Mouse (Mus musculus) retina, adult 2 months (tissue): ENCODE measurements at regions not wholly inside any gene's neighbourhood (a gene's known extent, or its start where the extent isn't known, plus 50 kb on each side); places are given as distances from the start of the nearest gene placed in this dataset.
A peak's percentile ranks its signal among the peaks of the same experiment; 100 is the strongest.

Experiments used
- DNase-seq: peaks from one replicate; pipeline ENCODE4 v3.0.0-alpha.2; 2012; ENCODE audit warnings: low read depth, low spot score

GRCm38 (mm10) chr2:47750997-47751623 is 1062.8 kb upstream of the Acvr2a start:
- DNase-seq = no peak

- DNase-seq = no peak
Observed at GRCm38 (mm10) chr2:47755716-47756115, 1058.2 kb upstream of the Acvr2a start.

GRCm38 (mm10) chr2:47756248-47756647 is 1057.7 kb upstream of the Acvr2a start:
- no peak for DNase-seq

- DNase-seq = no peak
Observed at GRCm38 (mm10) chr2:47775766-47776165, 1038.1 kb upstream of the Acvr2a start.

- no peak for DNase-seq
Observed at GRCm38 (mm10) chr2:47776965-47777364, 1036.9 kb upstream of the Acvr2a start.

GRCm38 (mm10) chr2:47785848-47786247 is 1028.1 kb upstream of the Acvr2a start:
- DNase-seq = peak; percentile 9

- DNase-seq = no peak
Observed at GRCm38 (mm10) chr2:47822746-47823271, 991.1 kb upstream of the Acvr2a start.

GRCm38 (mm10) chr2:47832493-47832892 is 981.4 kb upstream of the Acvr2a start:
- DNase-seq = no peak

GRCm38 (mm10) chr2:47833517-47833916 is 980.4 kb upstream of the Acvr2a start:
- DNase-seq = no peak

- no peak for DNase-seq
Observed at GRCm38 (mm10) chr2:47834055-47834799, 979.7 kb upstream of the Acvr2a start.

- DNase-seq = no peak
Observed at GRCm38 (mm10) chr2:47857229-47857628, 956.7 kb upstream of the Acvr2a start.

GRCm38 (mm10) chr2:47862446-47862845 is 951.5 kb upstream of the Acvr2a start:
- DNase-seq = no peak

- DNase-seq = no peak
Observed at GRCm38 (mm10) chr2:47878002-47878401, 935.9 kb upstream of the Acvr2a start.

- no peak for DNase-seq
Observed at GRCm38 (mm10) chr2:47879071-47879470, 934.8 kb upstream of the Acvr2a start.

GRCm38 (mm10) chr2:47879796-47880195 is 934.1 kb upstream of the Acvr2a start:
- DNase-seq = no peak

- DNase-seq = no peak
Observed at GRCm38 (mm10) chr2:47888166-47888565, 925.7 kb upstream of the Acvr2a start.

- DNase-seq = no peak
Observed at GRCm38 (mm10) chr2:47891366-47891765, 922.5 kb upstream of the Acvr2a start.

GRCm38 (mm10) chr2:47892879-47893278 is 921.0 kb upstream of the Acvr2a start:
- no peak for DNase-seq

- no peak for DNase-seq
Observed at GRCm38 (mm10) chr2:47894806-47895205, 919.1 kb upstream of the Acvr2a start.

- DNase-seq = no peak
Observed at GRCm38 (mm10) chr2:47914270-47914669, 899.6 kb upstream of the Acvr2a start.

GRCm38 (mm10) chr2:47914986-47915485 is 898.9 kb upstream of the Acvr2a start:
- no peak for DNase-seq

GRCm38 (mm10) chr2:47922965-47923364 is 890.9 kb upstream of the Acvr2a start:
- no peak for DNase-seq

- DNase-seq = no peak
Observed at GRCm38 (mm10) chr2:47926620-47927019, 887.3 kb upstream of the Acvr2a start.
